Mouse (Mus musculus) cerebellum, adult 2 months (tissue): ENCODE measurements around the gene Eml2.

ENCODE experiments used
- CTCF ChIP-seq: fragments of 200-500 bp; IDR thresholded peaks from 2 replicates; pipeline ENCODE4 v1.5.1; 2011; ENCODE audit warnings: low read depth, mild to moderate bottlenecking, control low read depth, low read length, moderate library complexity, borderline replicate concordance; ENCODE audit not compliant: insufficient read depth
- POLR2A ChIP-seq: fragments of 200-500 bp; IDR thresholded peaks from 2 replicates; pipeline ENCODE4 v1.6.1; 2011; ENCODE audit warnings: low read length, control low read depth, borderline replicate concordance; ENCODE audit not compliant: insufficient read depth

DNA sequence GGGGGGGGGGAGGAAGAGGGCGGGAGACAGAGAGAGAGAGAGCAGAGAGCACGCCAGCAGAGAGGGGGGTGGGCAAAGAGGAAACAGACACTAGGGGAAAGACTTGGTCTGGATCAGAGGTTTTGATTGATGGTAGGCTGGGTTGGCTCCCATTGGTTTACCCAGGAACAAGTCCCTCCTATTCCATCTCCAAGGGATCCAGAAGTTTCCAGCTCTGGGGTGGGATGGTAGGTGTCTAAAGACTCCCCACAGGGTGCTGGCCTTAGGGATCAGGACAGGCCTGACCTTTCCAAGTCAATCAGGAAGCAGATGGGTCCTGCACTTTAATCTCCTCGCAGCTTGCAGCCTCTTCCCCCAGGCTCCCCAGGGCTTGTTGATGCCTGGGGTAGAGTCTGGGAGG is 41.7 kb downstream of the Eml2 start:
- TF ChIP-seq CTCF (no peak), POLR2A (no peak)
